Mouse (Mus musculus) yolk sac, embryonic 10.5 days (tissue): ENCODE measurements around the gene Kat7.
A peak's percentile ranks its signal among the peaks of the same experiment; 100 is the strongest.

Source experiments
- DNase-seq: peaks from one replicate; pipeline ENCODE4 v3.0.0-alpha.2; 2017; ENCODE audit warnings: low spot score

The Kat7 gene

GRCm38 (mm10) chr11:95310007-95310647, at the start of gene Kat7:
Kat7 (minus strand) TSS chr11:95310246.
- DNase-seq: peak; percentile 99

- DNase-seq: peak; percentile 51
Measured at GRCm38 (mm10) chr11:95358263-95358662, 48.2 kb upstream of the Kat7 start.

GRCm38 (mm10) chr11:95356469-95357273, 46.6 kb upstream of the Kat7 start:
- DNase-seq: peak; percentile 52

GRCm38 (mm10) chr11:95356039-95356438, 46.0 kb upstream of the Kat7 start:
- no peak for DNase-seq

GRCm38 (mm10) chr11:95355661-95356011, 45.6 kb upstream of the Kat7 start:
- DNase-seq: no peak

- DNase-seq: no peak
Measured at GRCm38 (mm10) chr11:95354945-95355660, 45.1 kb upstream of the Kat7 start.

- no peak for DNase-seq
Measured at GRCm38 (mm10) chr11:95354228-95354944, 44.3 kb upstream of the Kat7 start.

- no peak for DNase-seq
Measured at GRCm38 (mm10) chr11:95353226-95353625, 43.2 kb upstream of the Kat7 start.

- DNase-seq: no peak
Measured at GRCm38 (mm10) chr11:95352686-95353085, 42.6 kb upstream of the Kat7 start.

- peak; percentile 69 for DNase-seq
Measured at GRCm38 (mm10) chr11:95350960-95351359, 40.9 kb upstream of the Kat7 start.

GRCm38 (mm10) chr11:95350289-95350688, 40.2 kb upstream of the Kat7 start:
- no peak for DNase-seq

- no peak for DNase-seq
Measured at GRCm38 (mm10) chr11:95344181-95344580, 34.1 kb upstream of the Kat7 start.

- no peak for DNase-seq
Measured at GRCm38 (mm10) chr11:95343180-95343579, 33.1 kb upstream of the Kat7 start.

- DNase-seq: no peak
Measured at GRCm38 (mm10) chr11:95340664-95341063, 30.6 kb upstream of the Kat7 start.

- DNase-seq: no peak
Measured at GRCm38 (mm10) chr11:95340259-95340658, 30.2 kb upstream of the Kat7 start.

- DNase-seq: peak; percentile 44
Measured at GRCm38 (mm10) chr11:95339471-95340021, 29.5 kb upstream of the Kat7 start.

GRCm38 (mm10) chr11:95337846-95338342, 27.8 kb upstream of the Kat7 start:
- no peak for DNase-seq

- peak; percentile 84 for DNase-seq
Measured at GRCm38 (mm10) chr11:95337129-95337813, 27.2 kb upstream of the Kat7 start.

GRCm38 (mm10) chr11:95336568-95337128, 26.6 kb upstream of the Kat7 start, which contains the start of gene Fam117a:
Fam117a (plus strand) TSS chr11:95337018.
- DNase-seq: peak; percentile 93

- no peak for DNase-seq
Measured at GRCm38 (mm10) chr11:95334448-95335060, 24.5 kb upstream of the Kat7 start.
